Mouse (Mus musculus): ENCODE measurements around the gene Wrap53.

Wrap53 gene

DNA sequence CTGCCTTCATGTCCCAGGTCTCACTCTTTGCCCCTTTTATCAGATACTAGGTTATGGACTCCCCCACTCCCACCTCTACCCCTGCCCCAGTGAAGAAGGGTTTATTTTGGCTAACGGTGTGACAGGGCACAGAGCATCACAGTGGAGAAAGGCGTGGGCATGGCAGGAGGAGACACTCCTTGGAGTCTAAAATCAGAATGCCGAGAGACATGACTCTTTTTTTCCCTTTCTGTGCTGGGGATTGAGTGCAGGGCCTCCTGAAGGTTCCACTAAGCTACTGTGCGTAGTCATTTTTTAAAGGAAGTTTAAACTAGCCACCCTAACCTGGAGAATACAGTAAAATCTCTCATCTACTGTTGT lies 52.0 kb downstream of the Wrap53 start:
- DNase-seq, result no peak

DNA sequence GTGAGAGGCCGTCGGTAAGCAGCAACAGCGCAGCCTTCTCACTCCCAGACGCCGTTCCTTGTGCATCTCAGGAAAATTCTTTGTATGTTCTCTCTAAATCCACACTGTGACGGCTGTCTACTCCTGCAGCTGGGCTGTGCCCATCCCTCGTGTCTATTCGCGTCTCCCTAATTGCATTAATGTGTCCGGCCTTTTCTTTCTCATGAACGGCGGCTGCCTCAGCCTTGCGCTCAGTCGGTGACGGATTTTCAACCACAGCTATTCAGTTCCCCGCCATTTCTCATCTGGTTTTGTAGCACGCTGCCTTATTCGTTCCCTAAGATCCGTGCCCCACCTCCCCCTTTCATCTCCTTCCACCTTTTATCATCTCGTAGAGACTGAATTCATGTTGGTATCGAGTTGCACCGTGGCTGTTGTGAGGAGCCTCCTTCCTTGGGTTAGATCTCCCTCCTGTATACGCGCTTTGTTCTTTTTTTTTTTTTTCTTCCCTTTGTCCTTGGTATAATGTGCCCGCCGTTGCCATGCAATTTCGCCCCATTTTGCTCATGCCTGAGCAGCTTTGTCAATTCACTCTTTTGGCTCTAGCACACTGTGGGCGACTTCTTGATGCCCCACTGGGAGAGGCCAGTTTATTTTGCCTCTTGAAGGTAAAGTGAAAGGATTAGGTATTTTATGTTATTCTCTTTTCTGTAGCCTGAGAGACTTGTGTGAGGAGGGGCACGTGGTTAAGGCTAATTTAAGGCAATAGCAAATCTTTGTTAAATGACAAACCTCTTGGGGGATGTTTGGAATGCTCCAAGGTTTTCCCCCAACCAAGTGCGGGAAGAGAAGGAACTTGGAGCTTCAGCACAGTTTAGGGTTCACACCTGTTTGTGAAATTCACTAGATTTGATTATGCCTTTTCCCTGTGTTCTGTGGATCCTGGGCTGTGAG lies 52.7 kb downstream of the Wrap53 start:
- DNase-seq, result peak; percentile 47

DNA sequence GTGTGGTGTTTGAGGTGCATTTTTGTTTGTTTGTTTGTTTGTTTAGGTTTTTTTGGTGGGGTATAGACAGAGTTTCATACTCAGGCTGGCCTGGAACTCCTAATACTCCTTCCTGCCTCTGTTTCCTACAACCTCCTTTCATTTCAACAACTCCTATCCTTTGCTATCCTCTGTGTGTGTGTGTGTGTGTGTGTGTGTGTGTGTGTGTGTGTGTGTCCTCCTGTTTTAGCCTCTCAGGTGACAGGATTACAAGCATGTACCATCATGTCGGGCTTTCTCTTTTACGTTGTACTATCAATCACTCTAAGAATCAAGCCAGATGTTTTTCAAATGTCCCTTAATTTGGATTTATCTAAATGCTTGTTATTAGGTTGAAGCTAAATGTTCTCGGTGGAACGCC lies 53.4 kb downstream of the Wrap53 start:
- DNase-seq, result no peak

DNA sequence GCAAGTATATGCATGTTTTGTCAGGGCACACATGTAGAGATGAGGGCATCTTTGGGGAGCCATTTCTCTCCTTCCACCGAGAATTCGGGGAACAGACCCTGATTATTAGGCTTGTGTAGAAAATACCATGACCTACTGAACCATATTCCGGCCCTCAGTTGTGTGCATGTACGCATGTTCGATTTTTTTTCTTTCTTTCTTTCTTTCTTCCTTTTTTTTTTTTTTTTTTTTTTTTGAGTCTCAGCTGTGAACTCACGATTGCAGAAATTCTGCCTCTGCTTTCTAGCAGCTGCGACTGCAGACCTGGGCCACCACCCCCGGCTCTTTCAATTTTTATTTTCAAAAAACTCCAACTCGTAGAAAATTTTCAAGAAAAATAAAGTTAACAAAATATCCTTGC lies 54.4 kb downstream of the Wrap53 start:
- no peak for DNase-seq

DNA sequence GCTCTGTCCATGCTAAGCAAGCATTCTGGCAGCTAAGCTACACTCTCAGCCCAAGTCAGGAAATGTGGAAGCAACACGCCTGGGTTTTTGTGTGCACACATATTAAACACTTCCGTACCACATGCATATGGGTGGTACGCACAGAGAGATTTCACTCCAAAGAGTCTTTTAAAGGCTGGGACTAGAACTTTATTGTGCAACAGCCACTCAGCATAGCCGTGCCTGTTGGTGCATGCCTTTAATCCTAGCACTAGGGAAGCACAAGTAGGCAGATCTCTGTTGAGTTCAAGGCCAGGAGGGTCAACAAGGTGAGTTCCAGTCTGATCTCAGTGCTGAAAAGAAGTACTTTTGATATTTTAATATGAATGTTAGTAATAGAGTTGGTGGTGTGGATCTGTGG lies 56.4 kb downstream of the Wrap53 start:
- DNase-seq, result no peak

DNA sequence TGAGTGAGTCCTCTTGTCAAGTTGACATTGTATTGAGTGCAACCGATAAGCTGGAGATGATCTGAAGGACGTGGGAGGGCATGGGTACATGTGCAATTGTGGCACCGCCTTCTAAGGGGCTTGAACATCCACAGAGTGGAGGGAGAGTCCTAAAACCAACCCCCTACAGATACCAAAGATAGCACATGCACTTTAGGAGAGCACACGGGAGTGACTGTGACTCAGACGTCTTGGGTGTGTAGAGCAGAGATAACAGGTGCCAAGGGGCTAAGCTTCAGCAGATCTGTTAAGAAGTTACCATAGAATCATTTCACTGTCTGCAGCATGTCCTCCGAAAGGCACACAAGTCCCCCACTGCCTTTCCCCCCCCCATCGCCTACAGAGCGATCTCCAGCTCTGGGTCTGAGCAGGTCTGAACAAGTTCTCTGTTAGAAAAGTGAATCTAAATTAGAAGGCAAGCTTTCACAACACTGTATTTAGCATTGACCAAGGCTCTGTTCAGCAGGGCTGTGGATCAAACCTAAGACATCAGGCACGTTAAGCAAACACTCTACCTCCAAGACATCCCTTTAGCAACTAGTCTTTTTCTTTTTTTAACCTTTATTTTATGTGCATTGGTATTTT lies 58.4 kb downstream of the Wrap53 start:
- DNase-seq, result no peak

DNA sequence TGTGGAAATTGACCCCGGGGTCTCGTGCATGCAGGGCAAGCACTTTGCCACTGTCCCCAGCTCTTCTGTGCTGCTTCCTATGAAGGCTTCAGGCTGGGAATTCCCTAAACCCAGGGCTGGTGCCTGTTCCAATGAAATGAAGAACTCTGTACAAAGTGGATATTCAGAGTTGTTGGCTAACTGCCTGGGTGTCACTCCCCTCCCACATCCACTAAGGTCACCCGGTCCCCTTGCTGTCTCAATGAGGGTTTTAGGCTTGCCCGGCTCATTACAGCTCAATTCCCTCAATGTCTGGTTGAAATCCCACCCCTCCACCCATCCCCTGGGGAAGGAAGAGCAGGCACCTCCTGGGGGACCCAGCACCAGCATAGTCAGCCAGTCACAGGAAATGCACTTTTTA lies 60.1 kb downstream of the Wrap53 start:
- no peak for DNase-seq

DNA sequence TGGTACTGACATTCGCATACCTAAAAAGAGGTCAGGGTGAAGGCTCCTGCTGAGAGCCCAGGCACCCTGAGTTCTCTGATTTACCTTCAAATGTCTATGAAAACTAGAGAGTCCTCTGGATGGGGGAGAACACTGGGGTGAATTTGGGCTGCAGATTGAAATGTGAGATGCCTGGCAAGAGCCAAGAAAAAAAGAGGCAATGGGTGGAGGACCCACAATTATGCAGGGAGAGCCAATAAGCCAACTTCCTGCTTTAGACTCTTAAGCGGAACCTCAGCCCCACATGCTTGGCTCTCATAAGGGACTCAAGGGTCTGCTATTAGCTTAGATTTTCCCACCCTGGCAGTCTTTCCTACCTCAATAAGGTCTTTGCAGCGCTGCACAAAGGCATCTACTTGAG lies 63.4 kb downstream of the Wrap53 start:
- DNase-seq, result no peak

DNA sequence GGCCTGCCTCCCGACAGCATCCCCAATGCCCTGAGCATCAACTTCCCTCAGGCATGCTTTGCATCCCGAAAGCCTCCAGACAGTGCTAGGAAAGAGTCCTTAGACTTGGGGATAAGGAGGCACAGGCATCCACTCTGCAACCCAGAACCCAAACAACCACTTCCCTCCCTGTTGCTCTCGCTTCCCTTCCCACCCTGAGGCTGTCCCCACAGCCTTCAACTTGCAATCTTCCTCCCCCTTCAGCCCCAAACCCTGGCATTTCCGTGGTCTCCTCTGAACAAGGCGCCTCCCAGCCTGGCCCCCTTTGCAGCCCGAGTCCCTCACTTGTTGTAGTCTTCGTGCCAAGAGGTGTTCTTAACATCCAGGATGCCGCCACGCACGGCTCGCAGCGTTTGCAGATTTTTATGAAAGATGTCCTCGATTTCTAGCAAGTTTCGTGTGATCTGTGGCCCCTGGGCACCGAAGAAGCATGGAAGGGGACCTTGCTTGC lies 63.9 kb downstream of the Wrap53 start:
- no peak for DNase-seq

DNA sequence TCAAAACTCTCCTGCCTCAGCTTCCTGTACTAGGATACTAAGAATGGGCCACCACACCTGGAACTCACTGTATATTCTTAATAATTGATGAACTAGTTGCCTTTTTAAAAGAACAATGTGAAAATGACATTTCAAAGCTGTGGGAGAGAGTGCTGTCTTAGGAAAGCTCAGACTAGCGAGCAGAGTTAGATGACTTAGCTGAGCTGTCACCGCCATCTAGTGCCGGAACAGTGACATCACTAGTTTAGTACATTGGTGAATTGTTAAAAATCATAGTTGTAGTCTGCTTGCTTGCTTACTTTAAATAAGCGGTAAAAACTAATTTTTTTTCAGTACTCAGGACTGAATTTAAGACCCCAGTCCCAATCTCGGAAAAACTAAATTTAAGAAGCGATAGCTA lies 66.2 kb downstream of the Wrap53 start:
- peak; percentile 68 for DNase-seq
